Mouse (Mus musculus): ENCODE data around the gene Neurod6.
"Not testable (repeated sequence)": the region's sequence is repeated elsewhere in the genome, so short reads cannot be mapped to it uniquely, and the experiment has no call there.

Gene Neurod6

DNA sequence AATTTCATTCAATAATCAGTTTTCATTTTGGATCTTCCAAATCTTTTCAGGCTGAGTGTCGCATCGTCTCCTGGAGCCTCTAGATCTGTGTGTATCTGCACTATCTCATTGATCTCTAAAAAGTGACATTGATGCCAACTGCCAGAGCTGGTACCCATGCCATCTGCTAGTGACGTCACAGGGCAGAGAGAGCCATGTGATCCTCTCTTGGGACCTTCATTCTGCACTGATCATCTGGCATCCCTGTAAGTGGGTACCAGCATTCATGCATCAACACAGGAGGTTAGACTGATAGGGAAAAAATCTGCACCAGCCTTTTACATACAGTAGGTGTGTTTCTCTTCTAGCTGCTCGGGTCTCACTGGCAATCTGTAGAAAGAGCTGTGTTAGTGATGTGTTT is at the start of gene Neurod6:
Gene Neurod6 (minus strand): TSS at position 290 of the 400 bp plus-strand sequence.
- peak; percentile 71 to 79 for DNase-seq (ENCODE audit: low spot score in 2 of 2)

DNA sequence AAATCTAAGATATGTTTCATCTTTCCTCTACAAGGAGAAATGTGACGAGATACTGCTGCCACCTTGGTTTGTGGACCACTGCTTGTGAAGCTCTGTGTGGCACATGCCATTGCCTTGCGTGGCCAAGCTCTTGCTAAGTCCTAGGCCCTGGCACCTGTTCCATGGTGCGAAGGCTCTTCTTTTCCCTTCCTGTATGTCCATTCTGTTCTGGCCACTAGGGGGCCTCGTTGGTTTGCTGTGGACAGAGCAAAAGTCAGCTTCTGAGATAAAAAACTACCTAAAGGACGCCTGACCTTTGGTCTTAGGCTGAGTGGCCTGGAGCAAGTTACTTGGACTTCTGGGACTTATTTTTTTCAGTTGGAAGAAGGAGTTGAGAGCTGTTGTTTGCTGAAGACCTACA is 36.1 kb upstream of the Neurod6 start:
- peak; percentile 76 to 83 for DNase-seq (ENCODE audit: low spot score in 2 of 2)

DNA sequence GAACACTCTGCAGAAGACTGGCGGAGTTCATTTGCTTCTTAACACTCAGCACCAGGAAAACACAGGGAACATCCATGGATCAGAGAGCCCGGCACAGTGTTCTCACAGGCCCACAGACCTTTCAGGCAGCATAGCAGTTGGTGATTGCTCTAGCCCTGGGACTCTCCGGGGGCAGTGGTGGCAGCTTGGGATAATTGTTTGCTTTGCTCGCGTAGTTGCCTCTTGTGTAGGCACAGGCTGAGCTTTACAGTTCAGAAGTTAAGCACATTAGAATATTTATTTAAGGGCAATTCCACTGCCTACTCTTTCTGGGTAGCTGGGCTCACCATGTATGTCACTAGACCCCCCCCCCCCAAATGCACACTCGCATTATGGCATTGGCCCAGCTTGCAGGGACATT is 34.4 kb upstream of the Neurod6 start:
- no peak for DNase-seq (ENCODE audit: low spot score in 2 of 2)

- not testable (repeated sequence) for DNase-seq (ENCODE audit: low spot score in 2 of 2)
Observed at GRCm38 (mm10) chr6:55710913-55711312, 29.9 kb upstream of the Neurod6 start.

- DNase-seq (ENCODE audit: low spot score in 2 of 2): no peak
Observed at GRCm38 (mm10) chr6:55704759-55705104, 23.7 kb upstream of the Neurod6 start.

DNA sequence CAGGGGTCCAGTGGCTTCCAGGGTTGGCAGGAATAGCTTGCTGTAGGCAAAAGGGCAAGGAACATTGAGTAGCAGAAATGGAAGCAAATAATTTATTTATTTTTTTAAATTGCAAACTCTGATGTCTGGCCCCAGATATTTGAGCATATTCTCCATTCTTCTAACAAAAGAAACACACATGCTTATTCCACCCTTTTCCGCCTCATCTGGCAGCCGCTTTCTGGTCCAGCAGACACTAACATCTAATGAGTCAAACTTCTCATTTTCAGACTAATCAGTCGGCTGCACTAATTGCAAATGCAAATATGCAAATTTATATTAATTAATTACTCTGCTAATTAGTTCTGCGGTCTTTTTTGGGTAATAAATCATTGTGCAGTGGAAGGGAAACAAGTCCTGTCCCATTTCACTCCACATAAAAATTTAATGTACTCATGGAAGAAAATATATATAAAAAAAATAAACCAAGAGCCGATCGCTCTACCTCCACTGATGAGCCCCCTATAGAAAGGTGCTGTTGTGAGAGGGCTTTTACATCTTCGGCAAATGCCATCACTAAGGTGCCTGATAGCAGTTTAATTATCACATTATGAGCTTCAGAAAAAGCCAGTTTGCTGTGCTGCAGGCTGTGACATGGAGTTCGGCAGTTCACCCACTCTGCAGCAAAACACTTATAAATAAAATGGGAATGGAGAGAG is 23.1 kb upstream of the Neurod6 start:
- no peak for DNase-seq (ENCODE audit: low spot score in 2 of 2)

DNA sequence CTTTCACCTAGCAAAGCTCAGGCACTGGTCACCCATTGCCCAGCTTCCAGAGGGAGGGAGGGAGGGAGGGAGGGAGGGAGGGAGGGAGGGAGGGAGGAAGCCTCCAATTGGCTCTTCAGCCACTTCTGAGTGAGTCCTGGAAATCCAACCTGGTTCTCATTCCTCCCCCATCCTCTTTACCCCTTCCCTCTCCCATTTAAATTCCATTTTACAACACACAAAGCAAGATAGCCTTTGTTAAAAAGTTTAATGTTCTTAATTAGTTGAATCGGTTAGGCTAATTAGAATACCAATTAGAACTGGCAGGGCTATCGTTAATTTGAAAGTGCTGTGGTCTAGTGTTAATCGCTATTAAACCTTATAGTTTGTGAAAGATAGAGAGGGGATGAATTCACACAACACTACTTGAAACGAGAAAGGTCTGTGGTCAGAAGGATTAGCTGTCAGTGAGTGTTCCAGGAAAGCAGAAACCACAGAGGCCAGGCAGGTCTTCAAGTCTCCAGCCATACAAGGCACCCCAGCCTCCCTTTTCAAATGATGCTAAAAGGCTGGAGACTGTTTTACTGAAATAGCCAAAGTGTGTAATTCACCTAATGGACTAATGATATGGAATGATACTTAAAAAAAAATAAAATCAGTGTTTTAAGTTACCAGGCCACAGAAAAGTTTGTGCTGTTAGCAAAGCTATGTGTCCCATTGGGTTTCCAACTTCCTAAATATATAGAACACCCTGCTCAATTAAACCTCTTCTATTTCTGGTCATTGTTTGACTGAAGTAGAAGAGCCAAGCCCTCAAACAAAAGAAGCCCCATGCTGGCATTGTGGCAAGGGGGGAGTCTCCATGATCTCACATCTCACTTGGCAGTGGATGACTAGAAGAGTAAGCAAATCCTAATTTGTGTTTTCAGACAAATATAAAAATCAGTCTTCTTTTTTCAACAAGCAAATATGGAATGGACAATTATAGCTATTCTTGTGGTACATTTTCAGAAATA is 19.6 kb upstream of the Neurod6 start:
- no peak for DNase-seq (ENCODE audit: low spot score in 2 of 2)

- no peak for DNase-seq (ENCODE audit: low spot score in 2 of 2)
Observed at GRCm38 (mm10) chr6:55690015-55690531, 9.0 kb upstream of the Neurod6 start.

GRCm38 (mm10) chr6:55683506-55683905 is 2.4 kb upstream of the Neurod6 start:
- DNase-seq (ENCODE audit: low spot score in 2 of 2): peak; percentile 21 to 36

GRCm38 (mm10) chr6:55682886-55683285 is 1.8 kb upstream of the Neurod6 start:
- DNase-seq (ENCODE audit: low spot score in 2 of 2): no peak

- DNase-seq (ENCODE audit: low spot score in 2 of 2): peak in 1 of 2 experiments; percentile 33
Observed at GRCm38 (mm10) chr6:55678571-55679185, 2.4 kb downstream of the Neurod6 start.

GRCm38 (mm10) chr6:55677326-55677725 is 3.7 kb downstream of the Neurod6 start:
- no peak for DNase-seq (ENCODE audit: low spot score in 2 of 2)

DNA sequence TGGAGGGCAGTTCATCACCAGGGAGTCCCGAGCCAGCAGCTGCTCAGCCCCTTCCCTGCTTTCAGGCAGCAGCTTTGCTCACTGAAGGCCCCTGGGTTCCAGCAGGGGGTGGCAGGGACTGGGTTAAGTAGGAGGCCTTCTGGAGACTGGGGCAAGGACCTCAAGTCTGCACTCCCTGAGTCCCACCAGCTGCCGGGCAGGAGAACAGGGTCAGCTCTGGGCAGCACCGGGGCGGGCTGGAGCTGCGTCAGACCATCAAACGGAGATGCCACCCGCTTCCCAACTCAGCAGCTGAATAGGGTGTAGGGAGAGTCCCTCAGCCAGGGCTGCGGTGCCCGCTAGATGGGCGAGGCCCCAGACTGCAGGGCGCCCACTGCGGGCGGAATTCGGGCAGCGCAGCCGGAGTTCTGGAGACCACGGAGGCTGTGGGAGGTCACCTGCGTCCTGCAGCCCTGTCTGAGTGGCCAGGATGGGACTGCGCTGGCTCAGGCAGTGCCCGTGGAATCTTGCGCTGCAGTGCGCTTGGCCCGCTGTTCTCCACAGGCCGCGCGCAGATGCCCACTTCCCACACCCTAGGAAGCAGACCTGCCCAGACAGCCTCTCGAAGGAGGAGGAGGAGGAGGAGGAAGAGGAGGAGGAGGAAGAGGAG is 4.3 kb downstream of the Neurod6 start:
- peak; percentile 45 to 50 for DNase-seq (ENCODE audit: low spot score in 2 of 2)

GRCm38 (mm10) chr6:55676141-55676662 is 4.9 kb downstream of the Neurod6 start:
- no peak for DNase-seq (ENCODE audit: low spot score in 2 of 2)

- no peak for DNase-seq (ENCODE audit: low spot score in 2 of 2)
Observed at GRCm38 (mm10) chr6:55667801-55668200, 13.3 kb downstream of the Neurod6 start.

DNA sequence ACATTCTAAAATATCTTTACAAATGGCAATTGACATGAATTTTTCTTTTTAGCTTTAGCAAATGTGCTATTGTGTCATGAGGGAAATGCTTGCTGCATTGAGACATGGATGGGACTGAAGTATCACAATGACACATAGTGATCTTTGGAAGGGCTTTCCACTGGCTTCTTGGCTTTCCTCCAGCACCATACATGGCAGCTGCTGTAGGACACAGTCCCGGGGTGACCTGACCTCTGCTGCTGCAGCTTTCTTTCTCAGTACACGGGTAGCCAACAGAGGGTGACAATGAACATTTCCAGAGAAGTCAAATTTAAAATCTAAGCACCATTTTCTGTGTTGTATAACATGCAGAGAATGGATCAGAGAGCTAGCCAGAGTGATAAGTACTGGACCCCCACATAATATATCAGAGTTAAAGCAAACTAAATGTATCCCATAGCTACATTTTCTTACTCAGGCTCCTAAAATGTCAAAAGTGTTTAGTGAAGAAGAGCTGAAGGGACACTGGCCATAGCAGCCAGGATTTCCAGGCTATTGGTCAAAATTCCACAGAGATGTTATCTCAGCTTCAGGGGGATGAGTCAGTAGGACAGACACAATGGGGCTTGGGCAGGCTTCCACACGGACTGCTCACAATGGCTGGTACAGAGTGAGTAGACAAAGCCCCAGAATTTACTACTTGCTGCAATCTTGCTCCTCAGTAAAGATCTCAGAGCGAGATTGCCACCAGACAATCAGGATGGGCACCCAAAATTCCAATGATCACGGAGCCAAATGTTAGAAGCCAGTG is 19.7 kb downstream of the Neurod6 start:
- no peak for DNase-seq (ENCODE audit: low spot score in 2 of 2)

- DNase-seq (ENCODE audit: low spot score in 2 of 2): no peak
Observed at GRCm38 (mm10) chr6:55649996-55650395, 31.1 kb downstream of the Neurod6 start.

DNA sequence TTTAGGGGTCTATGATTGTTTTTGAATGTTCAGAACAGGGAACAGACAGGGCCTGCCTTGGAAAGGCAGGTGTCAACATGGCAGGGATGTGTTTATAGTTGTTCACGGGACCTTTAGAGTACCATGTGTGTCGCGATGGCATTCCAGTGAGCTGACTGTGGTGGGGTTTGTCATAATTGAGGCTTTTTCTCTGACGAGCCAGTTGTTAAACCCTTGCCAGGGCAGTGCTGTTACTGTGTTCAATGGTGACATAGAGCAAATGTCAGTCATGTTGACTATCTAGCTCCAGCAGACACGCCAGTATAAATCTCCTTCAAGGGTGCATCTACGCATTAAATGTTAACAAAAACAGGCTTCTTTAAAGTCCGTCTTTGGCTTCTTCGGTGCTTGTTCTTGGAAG is 31.5 kb downstream of the Neurod6 start:
- DNase-seq (ENCODE audit: low spot score in 2 of 2): no peak

DNA sequence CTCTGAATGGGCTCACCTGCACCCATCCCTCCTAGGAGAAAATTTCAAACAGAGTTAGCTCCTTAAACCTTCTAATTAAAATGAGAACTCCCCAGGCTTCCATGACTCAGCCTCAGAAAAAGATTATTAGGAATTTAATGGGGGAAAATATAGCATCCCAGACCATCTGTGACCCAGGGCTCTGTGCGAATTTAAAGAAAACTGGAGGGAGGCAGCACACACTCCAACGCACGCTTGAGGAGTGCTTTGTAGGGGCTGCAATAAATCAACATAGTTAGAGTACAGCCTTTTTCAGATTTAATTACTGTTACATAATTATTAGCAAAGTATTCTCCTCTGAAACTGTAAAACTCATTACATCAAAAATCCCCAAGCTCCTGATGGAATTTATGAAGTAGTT is 32.2 kb downstream of the Neurod6 start:
- no peak for DNase-seq (ENCODE audit: low spot score in 2 of 2)

DNA sequence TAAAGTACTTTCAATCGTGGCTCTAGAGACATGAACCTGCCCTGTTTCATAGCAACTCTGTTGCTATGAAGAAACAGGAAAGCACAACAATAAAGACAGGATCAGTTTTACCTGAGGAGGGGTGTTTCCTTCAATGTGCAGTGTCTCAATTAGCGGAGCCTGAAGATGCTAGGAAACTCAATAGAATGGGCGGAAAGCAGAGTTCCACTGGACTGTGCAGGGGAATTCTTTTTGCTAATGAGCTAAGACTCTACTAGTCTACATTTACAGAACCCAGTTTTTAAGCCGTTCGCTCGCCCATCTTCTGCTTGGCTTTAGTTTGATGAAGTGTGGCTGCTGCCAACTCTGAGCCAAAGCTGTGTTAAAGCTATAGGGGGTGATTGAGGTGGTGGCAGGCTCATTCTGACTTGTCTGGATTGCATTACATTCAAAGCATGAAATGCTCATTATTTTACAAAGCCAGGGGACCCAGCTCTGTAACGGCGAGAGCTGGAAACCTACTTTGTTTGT is 33.2 kb downstream of the Neurod6 start:
- DNase-seq (ENCODE audit: low spot score in 2 of 2): no peak

Measured in right cerebral cortex, adult 2 months (tissue).